Mouse (Mus musculus): ENCODE data around the gene Csdc2.

Gene Csdc2

GRCm38 (mm10) chr15:81989371-81990062, 53.0 kb downstream of the Csdc2 start:
- DNase-seq (ENCODE audit: low spot score in 2 of 2) = peak; percentile 83 to 90

DNA sequence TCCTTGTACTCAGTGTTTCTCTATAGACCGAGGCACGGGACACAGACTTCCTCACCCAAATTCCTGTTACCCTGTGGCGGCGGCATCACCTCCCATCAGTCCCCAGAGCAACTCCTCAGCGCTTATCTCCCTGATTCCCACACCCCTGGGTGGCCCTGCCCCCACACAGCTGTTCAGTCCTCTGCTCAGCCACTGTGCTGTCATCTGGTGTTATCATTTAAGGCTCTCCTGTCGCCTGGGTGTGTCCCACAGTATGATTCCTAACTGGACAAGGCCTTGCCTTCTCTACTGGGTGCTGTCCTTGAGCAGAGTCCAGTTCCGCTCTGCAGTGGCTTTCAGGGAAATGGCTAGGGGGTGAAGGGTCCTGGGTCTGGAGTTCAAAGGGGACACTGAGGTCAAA, 54.0 kb downstream of the Csdc2 start:
- DNase-seq (ENCODE audit: low spot score in 2 of 2) = no peak

DNA sequence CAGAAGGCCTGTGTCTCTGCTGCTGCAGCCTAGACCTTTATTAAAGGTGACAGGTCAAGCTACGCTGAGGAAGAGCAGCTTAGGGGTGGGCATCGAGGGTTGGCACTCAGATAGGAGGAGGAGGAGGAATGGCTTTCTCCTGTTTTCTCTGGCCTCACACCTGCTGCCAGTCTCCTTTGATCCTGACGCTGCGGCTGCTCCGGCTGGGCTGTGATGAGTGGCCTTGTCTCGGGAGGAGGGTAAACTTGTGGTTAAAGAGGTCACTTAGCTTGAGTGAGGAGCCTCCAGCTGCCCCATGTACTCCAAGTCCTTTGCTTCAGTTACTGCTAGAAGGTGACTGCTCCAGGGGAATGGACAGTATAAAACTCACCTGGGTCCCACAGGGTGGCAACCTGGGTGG, 57.4 kb downstream of the Csdc2 start:
- no peak for DNase-seq (ENCODE audit: low spot score in 2 of 2)
